Mouse (Mus musculus): Measurements from ENCODE around the gene Gm45837. TPM values are rescaled to one million over a fixed set of nuclear protein-coding genes. Genes with fewer than 3 reads are reported as not detected.

The Gm45837 gene
- polyA plus RNA-seq, 1 experiment from 2014 or later = 0.21 TPM

GRCm38 (mm10) chr7:101477200-101477599 is 66.5 kb downstream of the Gm45837 start:
- Histone ChIP-seq H3K9ac (ENCODE audit: low read length) (no peak overlapping the region), H3K36me3 (ENCODE audit: control insufficient read depth, insufficient read depth, low read length) (no peaks in the 10 kb centered on the region), H3K4me3 (ENCODE audit: low read depth, low read length) (no peak overlapping the region), H3K27ac (replicated peaks; ENCODE audit: low read depth, low read length) (no peak overlapping the region), H3K4me2 (ENCODE audit: low read depth, severe bottlenecking) (no peak overlapping the region), H3K4me1 (ENCODE audit: control insufficient read depth, insufficient read depth, low read length) (peaks cover 5% of the 10 kb centered on the region; the same call in 1 of the 2 replicates), H3K27me3 (ENCODE audit: control insufficient read depth, insufficient read depth, low read length) (no peaks in the 10 kb centered on the region), H3K9me3 (ENCODE audit: control insufficient read depth, low read length) (no peaks in the 10 kb centered on the region)
- peak; percentile 39 for DNase-seq (ENCODE audit: low spot score)
- 35% methylated on average over 5 of the region's 5 CpGs for WGBS
- no peak for ATAC-seq (ENCODE audit: insufficient number of reproducible peaks, low FRiP score, low TSS enrichment, low read depth)

DNA sequence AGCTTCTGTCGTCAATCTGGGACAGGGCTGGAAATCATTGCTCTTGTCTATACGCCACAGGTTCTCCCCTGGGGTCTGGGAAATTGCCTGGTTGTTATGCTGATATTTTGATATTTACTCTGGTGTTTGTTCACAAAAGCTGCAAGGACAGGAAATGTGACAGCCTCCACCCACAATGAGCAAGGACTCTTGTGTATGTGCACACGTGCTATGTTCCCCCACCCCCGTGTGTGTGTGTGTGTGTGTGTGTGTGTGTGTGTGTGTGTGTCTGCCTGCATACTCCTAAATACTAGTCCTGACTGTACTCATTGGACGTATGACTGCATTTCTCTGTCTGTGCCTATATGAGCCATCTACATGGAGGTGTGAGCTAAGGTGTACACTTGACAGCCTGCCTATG is 67.4 kb downstream of the Gm45837 start:
- no peaks in the 10 kb centered on the region for H3K27me3 ChIP-seq (ENCODE audit: control insufficient read depth, insufficient read depth, low read length)
- H3K4me1 ChIP-seq (ENCODE audit: control insufficient read depth, insufficient read depth, low read length) = peaks cover 5% of the 10 kb centered on the region; the same call in 1 of the 2 replicates
- ATAC-seq (ENCODE audit: insufficient number of reproducible peaks, low FRiP score, low TSS enrichment, low read depth) = no peak
- no peak for DNase-seq (ENCODE audit: low spot score)
- no peak overlapping the region for H3K4me2 ChIP-seq (ENCODE audit: low read depth, severe bottlenecking)
- WGBS = 75% methylated on average over 5 of the region's 5 CpGs
- no peak overlapping the region for H3K27ac ChIP-seq (replicated peaks; ENCODE audit: low read depth, low read length)
- no peak overlapping the region for H3K9ac ChIP-seq (ENCODE audit: low read length)
- H3K4me3 ChIP-seq (ENCODE audit: low read depth, low read length) = no peak overlapping the region
- H3K36me3 ChIP-seq (ENCODE audit: control insufficient read depth, insufficient read depth, low read length) = no peaks in the 10 kb centered on the region
- no peaks in the 10 kb centered on the region for H3K9me3 ChIP-seq (ENCODE audit: control insufficient read depth, low read length)

DNA sequence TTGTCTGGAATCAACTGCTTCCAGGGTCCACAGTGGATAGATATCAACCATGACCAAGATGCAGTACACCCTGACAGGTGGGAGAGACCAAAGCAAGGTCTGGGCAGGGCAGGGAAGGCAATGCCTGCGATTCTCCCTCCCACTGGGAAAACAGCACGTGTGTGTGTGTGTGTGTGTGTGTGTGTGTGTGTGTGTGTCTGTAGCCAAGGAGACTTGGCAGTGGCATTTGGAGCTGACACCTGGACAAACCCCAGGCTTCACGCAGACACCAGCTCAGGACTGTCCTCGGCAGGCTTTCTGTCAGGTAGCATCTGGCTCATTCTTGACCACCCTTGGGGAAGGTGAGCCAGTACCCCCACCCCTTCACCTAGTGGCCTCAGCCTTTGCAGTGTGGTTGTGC is 69.2 kb downstream of the Gm45837 start:
- Histone ChIP-seq H3K4me2 (ENCODE audit: low read depth, severe bottlenecking) (no peak overlapping the region), H3K4me1 (ENCODE audit: control insufficient read depth, insufficient read depth, low read length) (peaks cover 5% of the 10 kb centered on the region; the same call in 1 of the 2 replicates), H3K27me3 (ENCODE audit: control insufficient read depth, insufficient read depth, low read length) (no peaks in the 10 kb centered on the region), H3K9ac (ENCODE audit: low read length) (no peak overlapping the region), H3K9me3 (ENCODE audit: control insufficient read depth, low read length) (no peaks in the 10 kb centered on the region), H3K4me3 (ENCODE audit: low read depth, low read length) (no peak overlapping the region), H3K36me3 (ENCODE audit: control insufficient read depth, insufficient read depth, low read length) (no peaks in the 10 kb centered on the region), H3K27ac (replicated peaks; ENCODE audit: low read depth, low read length) (no peak overlapping the region)
- 78% methylated on average over 4 of the region's 4 CpGs for WGBS
- DNase-seq (ENCODE audit: low spot score) = no peak
- no peak for ATAC-seq (ENCODE audit: insufficient number of reproducible peaks, low FRiP score, low TSS enrichment, low read depth)

DNA sequence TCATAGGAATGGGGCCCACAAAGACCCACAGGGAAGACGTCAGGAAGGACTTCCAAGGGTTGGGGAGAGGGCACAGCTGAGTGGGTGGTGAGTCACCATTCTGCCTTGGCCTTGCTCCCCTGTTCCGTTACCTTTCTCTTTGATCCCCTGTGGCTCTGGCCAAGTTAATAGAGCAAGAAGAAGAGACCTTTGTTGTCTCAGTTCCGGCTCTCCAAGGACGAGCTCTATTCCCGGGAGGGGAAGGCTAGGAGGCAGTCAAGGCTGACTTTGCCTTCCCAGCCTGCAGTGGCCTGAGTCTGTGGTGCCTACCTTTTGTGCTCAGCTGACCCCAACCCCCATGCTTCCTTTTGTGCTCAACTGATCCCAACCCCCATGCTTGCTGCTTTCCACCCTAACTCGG is 70.0 kb downstream of the Gm45837 start:
- DNase-seq (ENCODE audit: low spot score) = no peak
- no peak for ATAC-seq (ENCODE audit: insufficient number of reproducible peaks, low FRiP score, low TSS enrichment, low read depth)
- 64% methylated on average over 6 of the region's 6 CpGs for WGBS

GRCm38 (mm10) chr7:101481872-101482498 is 71.3 kb downstream of the Gm45837 start:
- ATAC-seq (ENCODE audit: insufficient number of reproducible peaks, low FRiP score, low TSS enrichment, low read depth) = no peak

More for the DNA sequence above, 70.0 kb downstream of the Gm45837 start:
- H3K27me3 ChIP-seq (ENCODE audit: control insufficient read depth, insufficient read depth, low read length) = no peaks in the 10 kb centered on the region
- H3K4me1 ChIP-seq (ENCODE audit: control insufficient read depth, insufficient read depth, low read length) = peaks cover 5% of the 10 kb centered on the region; the same call in 1 of the 2 replicates
- H3K4me2 ChIP-seq (ENCODE audit: low read depth, severe bottlenecking) = no peak overlapping the region
- H3K27ac ChIP-seq (replicated peaks; ENCODE audit: low read depth, low read length) = no peak overlapping the region
- no peak overlapping the region for H3K4me3 ChIP-seq (ENCODE audit: low read depth, low read length)
- no peak overlapping the region for H3K9ac ChIP-seq (ENCODE audit: low read length)
- H3K9me3 ChIP-seq (ENCODE audit: control insufficient read depth, low read length) = no peaks in the 10 kb centered on the region
- H3K36me3 ChIP-seq (ENCODE audit: control insufficient read depth, insufficient read depth, low read length) = no peaks in the 10 kb centered on the region

GRCm38 (mm10) chr7:101482499-101483081 is 71.9 kb downstream of the Gm45837 start:
- Histone ChIP-seq H3K27ac (replicated peaks; ENCODE audit: low read depth, low read length) (no peak overlapping the region), H3K27me3 (ENCODE audit: control insufficient read depth, insufficient read depth, low read length) (no peaks in the 10 kb centered on the region), H3K4me2 (ENCODE audit: low read depth, severe bottlenecking) (no peak overlapping the region), H3K9ac (ENCODE audit: low read length) (no peak overlapping the region), H3K4me1 (ENCODE audit: control insufficient read depth, insufficient read depth, low read length) (peaks cover 5% of the 10 kb centered on the region; the same call in 1 of the 2 replicates), H3K9me3 (ENCODE audit: control insufficient read depth, low read length) (no peaks in the 10 kb centered on the region), H3K36me3 (ENCODE audit: control insufficient read depth, insufficient read depth, low read length) (no peaks in the 10 kb centered on the region), H3K4me3 (ENCODE audit: low read depth, low read length) (no peak overlapping the region)
- WGBS = 80% methylated on average over 9 of the region's 9 CpGs
- 0 out of 2 replicates have a peak, but pooled peaks have one; percentile 13 for ATAC-seq (ENCODE audit: insufficient number of reproducible peaks, low FRiP score, low TSS enrichment, low read depth)
- no peak for DNase-seq (ENCODE audit: low spot score)

More at GRCm38 (mm10) chr7:101481872-101482498, 71.3 kb downstream of the Gm45837 start:
- no peaks in the 10 kb centered on the region for H3K27me3 ChIP-seq (ENCODE audit: control insufficient read depth, insufficient read depth, low read length)
- WGBS = 51% methylated on average over 8 of the region's 8 CpGs
- peaks cover 5% of the 10 kb centered on the region; the same call in 1 of the 2 replicates for H3K4me1 ChIP-seq (ENCODE audit: control insufficient read depth, insufficient read depth, low read length)
- H3K9me3 ChIP-seq (ENCODE audit: control insufficient read depth, low read length) = no peaks in the 10 kb centered on the region
- no peaks in the 10 kb centered on the region for H3K36me3 ChIP-seq (ENCODE audit: control insufficient read depth, insufficient read depth, low read length)
- H3K27ac ChIP-seq (replicated peaks; ENCODE audit: low read depth, low read length) = no peak overlapping the region
- no peak overlapping the region for H3K9ac ChIP-seq (ENCODE audit: low read length)
- no peak overlapping the region for H3K4me2 ChIP-seq (ENCODE audit: low read depth, severe bottlenecking)
- H3K4me3 ChIP-seq (ENCODE audit: low read depth, low read length) = no peak overlapping the region
- no peak for DNase-seq (ENCODE audit: low spot score)

DNA sequence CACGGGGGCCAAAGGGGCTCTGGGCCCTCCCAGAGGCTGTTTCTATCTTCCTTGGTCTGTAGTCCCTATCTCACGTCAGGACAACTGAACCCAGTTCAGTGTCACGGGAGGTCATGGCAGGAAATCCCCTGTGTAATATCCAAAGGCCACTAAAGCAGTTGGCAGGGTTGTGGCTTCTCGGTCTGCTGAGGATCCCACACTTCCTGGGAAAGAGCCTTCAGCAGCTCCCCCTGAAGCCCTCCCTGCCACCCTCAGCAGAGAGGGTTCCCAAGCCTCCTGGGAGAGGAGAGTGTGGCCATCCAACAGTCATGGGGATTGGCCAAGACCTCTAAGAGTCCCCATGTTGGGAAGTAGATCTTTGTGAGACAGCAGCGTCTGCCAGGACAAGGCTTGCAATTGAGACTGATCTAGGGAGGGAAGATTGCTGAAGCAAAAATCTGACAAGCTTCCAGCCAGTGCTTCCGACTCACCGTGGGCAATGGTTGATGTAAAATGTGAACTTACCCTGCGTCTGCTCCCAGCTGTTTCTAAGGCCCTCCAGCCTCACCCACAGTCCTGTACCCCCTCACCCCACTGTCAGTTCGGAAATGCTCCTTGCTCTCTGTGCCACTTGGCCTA is 72.9 kb downstream of the Gm45837 start:
- H3K36me3 ChIP-seq (ENCODE audit: control insufficient read depth, insufficient read depth, low read length) = no peaks in the 10 kb centered on the region
- H3K4me1 ChIP-seq (ENCODE audit: control insufficient read depth, insufficient read depth, low read length) = peaks cover 3% of the 10 kb centered on the region; the same call in 1 of the 2 replicates
- no peaks in the 10 kb centered on the region for H3K27me3 ChIP-seq (ENCODE audit: control insufficient read depth, insufficient read depth, low read length)
- H3K9me3 ChIP-seq (ENCODE audit: control insufficient read depth, low read length) = no peaks in the 10 kb centered on the region
- no peak overlapping the region for H3K4me2 ChIP-seq (ENCODE audit: low read depth, severe bottlenecking)
- H3K27ac ChIP-seq (replicated peaks; ENCODE audit: low read depth, low read length) = no peak overlapping the region
- WGBS = 73% methylated on average over 9 of the region's 9 CpGs
- no peak overlapping the region for H3K4me3 ChIP-seq (ENCODE audit: low read depth, low read length)
- DNase-seq (ENCODE audit: low spot score) = no peak
- no peak for ATAC-seq (ENCODE audit: insufficient number of reproducible peaks, low FRiP score, low TSS enrichment, low read depth)
- H3K9ac ChIP-seq (ENCODE audit: low read length) = no peak overlapping the region

DNA sequence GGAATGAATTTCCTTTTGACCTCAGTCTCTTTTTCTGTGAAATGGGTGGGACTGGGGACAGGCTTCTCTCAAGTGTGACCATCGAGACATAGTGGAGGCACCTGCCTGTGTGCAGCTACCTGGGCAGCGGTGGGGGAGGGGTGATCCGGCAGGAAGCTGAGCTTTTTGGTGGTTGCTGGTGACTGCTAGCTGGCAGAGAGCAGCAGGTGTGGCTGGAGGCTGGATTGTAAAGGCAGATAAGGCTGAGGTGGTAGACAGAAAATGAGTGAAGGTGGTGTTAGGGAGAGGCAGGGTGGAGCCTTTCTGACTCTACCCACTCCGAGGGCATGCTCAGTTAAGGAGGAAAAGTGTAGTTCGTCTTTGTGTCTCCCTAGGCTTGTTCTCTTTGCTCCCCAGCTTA is 76.4 kb downstream of the Gm45837 start:
- 72% methylated on average over 5 of the region's 5 CpGs for WGBS
- H3K27ac ChIP-seq (replicated peaks; ENCODE audit: low read depth, low read length) = no peak overlapping the region
- no peaks in the 10 kb centered on the region for H3K4me1 ChIP-seq (ENCODE audit: control insufficient read depth, insufficient read depth, low read length)
- DNase-seq (ENCODE audit: low spot score) (no peak), ATAC-seq (ENCODE audit: insufficient number of reproducible peaks, low FRiP score, low TSS enrichment, low read depth) (no peak)
- no peaks in the 10 kb centered on the region for H3K9me3 ChIP-seq (ENCODE audit: control insufficient read depth, low read length)
- H3K27me3 ChIP-seq (ENCODE audit: control insufficient read depth, insufficient read depth, low read length) = no peaks in the 10 kb centered on the region
- no peaks in the 10 kb centered on the region for H3K36me3 ChIP-seq (ENCODE audit: control insufficient read depth, insufficient read depth, low read length)
- no peak overlapping the region for H3K4me2 ChIP-seq (ENCODE audit: low read depth, severe bottlenecking)
- no peak overlapping the region for H3K9ac ChIP-seq (ENCODE audit: low read length)
- no peak overlapping the region for H3K4me3 ChIP-seq (ENCODE audit: low read depth, low read length)

Measured in limb, embryonic 11.5 days (tissue).